Mouse (Mus musculus) limb, embryonic 14.5 days (tissue): ENCODE data around the gene Tgfbi. TPM values are rescaled to one million over a fixed set of nuclear protein-coding genes. Genes with fewer than 3 reads are reported as not detected.

Experiments
- ATAC-seq: fragments of 200-750 bp; cut with Nextera tagmentation; 2 replicates; pipeline ENCODE4 v1.8.0; 2017; ENCODE audit warnings: low read depth, moderate number of reproducible peaks, moderate TSS enrichment; ENCODE audit not compliant: low FRiP score
- DNase-seq: peaks from one replicate; pipeline ENCODE4 v3.0.0-alpha.2; 2015; ENCODE audit warnings: low spot score
- H3K27ac ChIP-seq: fragments of 300-500 bp; sonication (generic); replicated peaks from 2 replicates; pipeline ENCODE4 v1.5.1; 2014; ENCODE audit warnings: low read depth, mild to moderate bottlenecking, low read length, moderate library complexity, mixed read lengths
- H3K27me3 ChIP-seq: fragments of 300-500 bp; sonication (generic); 2 replicates; pipeline ENCODE4 v1.6.1; 2014; ENCODE audit warnings: low read length, mixed read lengths; ENCODE audit not compliant: control insufficient read depth, insufficient read depth
- H3K36me3 ChIP-seq: fragments of 300-500 bp; sonication (generic); 2 replicates; pipeline ENCODE4 v1.6.1; 2014; ENCODE audit warnings: mild to moderate bottlenecking, low read length, moderate library complexity, mixed read lengths; ENCODE audit not compliant: control insufficient read depth, insufficient read depth
- H3K4me1 ChIP-seq: fragments of 300-500 bp; sonication (generic); 2 replicates; pipeline ENCODE4 v1.6.1; 2014; ENCODE audit warnings: antibody characterized with exemption, low read length, mixed read lengths; ENCODE audit not compliant: control insufficient read depth, insufficient read depth
- H3K4me2 ChIP-seq: fragments of 300-500 bp; sonication (generic); replicated peaks from 2 replicates; pipeline ENCODE4 v1.6.1; 2014; ENCODE audit warnings: low read depth, mild to moderate bottlenecking, low read length, moderate library complexity; ENCODE audit not compliant: severe bottlenecking
- H3K4me3 ChIP-seq: fragments of 300-500 bp; sonication (generic); replicated peaks from 2 replicates; pipeline ENCODE4 v1.5.1; 2014; ENCODE audit warnings: low read length
- H3K9ac ChIP-seq: fragments of 300-500 bp; sonication (generic); 2 replicates; pipeline ENCODE4 v1.6.1; 2014; ENCODE audit warnings: mild to moderate bottlenecking, low read depth, low read length, moderate library complexity; ENCODE audit not compliant: severe bottlenecking
- H3K9me3 ChIP-seq: fragments of 300-500 bp; sonication (generic); 2 replicates; pipeline ENCODE4 v1.6.1; 2016; ENCODE audit warnings: low read length; ENCODE audit not compliant: control insufficient read depth
- POLR2A ChIP-seq: fragments of 200-500 bp; IDR thresholded peaks from 2 replicates; pipeline ENCODE4 v1.8.0; 2012; ENCODE audit warnings: inconsistent platforms, mild to moderate bottlenecking, moderate library complexity, borderline replicate concordance; ENCODE audit not compliant: insufficient read depth, insufficient read length; ENCODE audit errors: extremely low read depth
- WGBS: fragments of 180-500 bp; shearing (Covaris S2); extraction: QIAGEN DNeasy Blood & Tissue Kit; methylation state at CpG from one replicate; pipeline ENCODE4 v1.1.7; 2014; 5-methylcytosine and 5-hydroxymethylcytosine counted together
- polyA plus RNA-seq, 2 experiments: library from polyadenylated mRNA; depleted of rRNA in 1 of 2; stranded (reverse) in 1 of 2; unstranded in 1 of 2; fragments of >200 nt; fragmentation: Nextera tagmentation in 1 of 2; extraction: Ambion mirVana in 1 of 2; gene quantifications; 2 replicates each; pipeline versions ENCODE4 v1.2.1 to v1.2.3; 2012 to 2014

Tgfbi gene
- polyA plus RNA-seq, 2 experiments: 99.3 to 146 TPM

- DNase-seq: peak; percentile 81
- Histone ChIP-seq H3K9me3 (no peaks in the 10 kb centered on the region), H3K27ac (no peak overlapping the region), H3K4me1 (peaks cover 14% of the 10 kb centered on the region), H3K4me2 (no peak overlapping the region), H3K36me3 (no peaks in the 10 kb centered on the region), H3K27me3 (no peaks in the 10 kb centered on the region), H3K4me3 (no peak overlapping the region), H3K9ac (no peak overlapping the region)
- 36% methylated on average over 7 of the region's 7 CpGs for WGBS
- peak; percentile 51; the same call in 1 of the 2 replicates for ATAC-seq
- TF ChIP-seq POLR2A: no peak
Measured at GRCm38 (mm10) chr13:56657946-56658512, 48.7 kb downstream of the Tgfbi start.

- Histone ChIP-seq H3K4me2 (no peak overlapping the region), H3K4me1 (peaks cover 14% of the 10 kb centered on the region; the same call in 1 of the 2 replicates), H3K9ac (no peak overlapping the region), H3K9me3 (no peaks in the 10 kb centered on the region), H3K36me3 (no peaks in the 10 kb centered on the region), H3K27me3 (no peaks in the 10 kb centered on the region), H3K27ac (no peak overlapping the region), H3K4me3 (no peak overlapping the region)
- ATAC-seq (no peak), DNase-seq (no peak)
- WGBS: 67% methylated on average over 6 of the region's 6 CpGs
- TF ChIP-seq POLR2A: no peak
Measured at GRCm38 (mm10) chr13:56658931-56659330, 49.6 kb downstream of the Tgfbi start.

GRCm38 (mm10) chr13:56661914-56662621 lies 52.7 kb downstream of the Tgfbi start:
- DNase-seq (no peak), ATAC-seq (no peak)
- Histone ChIP-seq H3K4me1 (peaks cover 8% of the 10 kb centered on the region; the same call in 1 of the 2 replicates), H3K36me3 (no peaks in the 10 kb centered on the region), H3K9me3 (no peaks in the 10 kb centered on the region), H3K4me3 (no peak overlapping the region), H3K27me3 (no peaks in the 10 kb centered on the region), H3K9ac (no peak overlapping the region), H3K27ac (no peak overlapping the region), H3K4me2 (no peak overlapping the region)
- no peak for TF ChIP-seq POLR2A
- 59% methylated on average over 7 of the region's 7 CpGs for WGBS

- 72% methylated on average over 17 of the region's 17 CpGs for WGBS
- no peak for ATAC-seq
- TF ChIP-seq POLR2A: no peak
Measured at GRCm38 (mm10) chr13:56664256-56665170, 55.2 kb downstream of the Tgfbi start.

GRCm38 (mm10) chr13:56671206-56671605 lies 61.9 kb downstream of the Tgfbi start:
- 63% methylated on average over 11 of the region's 11 CpGs for WGBS
- Histone ChIP-seq H3K9ac (no peak overlapping the region), H3K36me3 (no peaks in the 10 kb centered on the region), H3K27me3 (no peaks in the 10 kb centered on the region), H3K4me3 (no peak overlapping the region), H3K27ac (no peak overlapping the region), H3K4me1 (peaks cover 4% of the 10 kb centered on the region; the same call in 1 of the 2 replicates), H3K4me2 (no peak overlapping the region), H3K9me3 (no peaks in the 10 kb centered on the region)
- no peak for DNase-seq
- no peak for TF ChIP-seq POLR2A
- peak; percentile 26; the same call in 1 of the 2 replicates for ATAC-seq

More at GRCm38 (mm10) chr13:56664256-56665170, 55.2 kb downstream of the Tgfbi start:
- DNase-seq: no peak
- Histone ChIP-seq H3K27me3 (no peaks in the 10 kb centered on the region), H3K4me2 (no peak overlapping the region), H3K4me3 (no peak overlapping the region), H3K9me3 (no peaks in the 10 kb centered on the region), H3K36me3 (no peaks in the 10 kb centered on the region), H3K27ac (no peak overlapping the region), H3K4me1 (0 out of 2 replicates have a peak, but pooled peaks cover 4% of the 10 kb centered on the region), H3K9ac (no peak overlapping the region)
